15 mouse cellular contexts compared by ENCODE assay signal in genomic region chr17:29494732-29495076, GRCm38 (mm10). TPM values are rescaled to one million over a fixed set of nuclear protein-coding genes. Genes with fewer than 3 reads are reported as not detected.
DNase-seq lines count a peak whose midpoint lies in the region; ATAC-seq and TF ChIP-seq lines count a peak whose summit lies in the region.
"Had no signal": no experiment of that assay in that cellular context is flagged by ENCODE, and none has a peak within 500 bp of the region (broad histone marks: within the 10 kb centered on the region; RNA-seq: fewer than 3 reads in every experiment).

No protein-coding gene starts in this region.

- TF ChIP-seq CTCF in hindbrain, postnatal 0 days (IDR thresholded peaks at IDR 0.05; ENCODE audit: low read depth): no peak
- TF ChIP-seq CTCF in small intestine, adult 2 months (IDR thresholded peaks at IDR 0.05; ENCODE audit: extremely low read depth, insufficient read length, insufficient replicate concordance, low read depth, low read length): no peak

- H3K27me3 ChIP-seq in hindbrain, embryonic 10.5 days (ENCODE audit: insufficient read depth, poor library complexity, severe bottlenecking): no peaks in the 10 kb centered on the region
- no peaks in the 10 kb centered on the region for H3K27me3 ChIP-seq in hindbrain, postnatal 0 days (ENCODE audit: insufficient read depth, low read length)
- no peaks in the 10 kb centered on the region for H3K27me3 ChIP-seq in small intestine, adult 2 months (ENCODE audit: control insufficient read depth, insufficient read depth, low read length)
- H3K27me3 ChIP-seq: embryonic facial prominence, embryonic 12.5 days; midbrain, embryonic 12.5 days had no signal

- H3K4me1 ChIP-seq in hindbrain, embryonic 10.5 days (replicated peaks): peaks cover 43% of the 10 kb centered on the region
- H3K4me1 ChIP-seq in hindbrain, postnatal 0 days (ENCODE audit: insufficient read depth, low read length): peaks cover 3% of the 10 kb centered on the region; the same call in 1 of the 2 replicates
- peaks cover 4% of the 10 kb centered on the region; the same call in 1 of the 2 replicates for H3K4me1 ChIP-seq in small intestine, adult 2 months (ENCODE audit: control insufficient read depth, insufficient read depth, insufficient read length, low read length)

- no peaks in the 10 kb centered on the region for H3K9me3 ChIP-seq in hindbrain, embryonic 10.5 days
- no peaks in the 10 kb centered on the region for H3K9me3 ChIP-seq in hindbrain, postnatal 0 days (ENCODE audit: low read length)
- H3K9me3 ChIP-seq: embryonic facial prominence, embryonic 12.5 days; midbrain, embryonic 12.5 days had no signal

- peak overlapping the region; percentile 66 for H3K27ac ChIP-seq in hindbrain, embryonic 10.5 days
- no peak overlapping the region for H3K27ac ChIP-seq in hindbrain, postnatal 0 days
- peak overlapping the region; percentile 60 for H3K27ac ChIP-seq in small intestine, adult 2 months (ENCODE audit: insufficient read depth, low read depth, low read length)
- H3K27ac ChIP-seq: embryonic facial prominence, embryonic 12.5 days; midbrain, embryonic 12.5 days had no signal

- H3K9ac ChIP-seq in hindbrain, postnatal 0 days (replicated peaks; ENCODE audit: low read length): no peak overlapping the region
- H3K9ac ChIP-seq: embryonic facial prominence, embryonic 12.5 days; midbrain, embryonic 12.5 days had no signal

- H3K4me2 ChIP-seq in hindbrain, postnatal 0 days (ENCODE audit: low read depth, low read length): no peak overlapping the region
- H3K4me2 ChIP-seq: embryonic facial prominence, embryonic 12.5 days; midbrain, embryonic 12.5 days had no signal

- H3K36me3 ChIP-seq in hindbrain, embryonic 10.5 days: peaks cover 31% of the 10 kb centered on the region
- H3K36me3 ChIP-seq in hindbrain, postnatal 0 days (ENCODE audit: insufficient read depth, low read length): peaks cover 11% of the 10 kb centered on the region; the same call in 1 of the 2 replicates
- peaks cover 32% of the 10 kb centered on the region for H3K36me3 ChIP-seq in small intestine, adult 2 months (ENCODE audit: control insufficient read depth, insufficient read depth, low read length)

- 47% methylated on average over 8 of the region's 8 CpGs for WGBS in hindbrain, embryonic 10.5 days
- WGBS in hindbrain, postnatal 0 days: 59% methylated on average over 7 of the region's 8 CpGs
- 71% methylated on average over 7 of the region's 8 CpGs for WGBS in small intestine, adult 2 months

- no peak for ATAC-seq in hindbrain, postnatal 0 days

- H3K4me3 ChIP-seq in hindbrain, embryonic 10.5 days: peak overlapping the region; percentile 94; the same call in 1 of the 2 replicates
- H3K4me3 ChIP-seq in hindbrain, postnatal 0 days (ENCODE audit: low read length): no peak overlapping the region
- H3K4me3 ChIP-seq in small intestine, adult 2 months (ENCODE audit: low read depth, low read length): peak overlapping the region; percentile 44
- H3K4me3 ChIP-seq: embryonic facial prominence, embryonic 12.5 days; midbrain, embryonic 12.5 days had no signal

- TF ChIP-seq POLR2A in small intestine, adult 2 months (IDR thresholded peaks at IDR 0.05; ENCODE audit: low read depth, low read length): no peak

- DNase-seq in cerebellum, adult 9-10 months: peak; percentile 22
- no peak for DNase-seq in cerebellum, postnatal 25 days
- DNase-seq in hindbrain, embryonic 10.5 days (ENCODE audit: low spot score): no peak
- DNase-seq in hindbrain, postnatal 0 days (ENCODE audit: low spot score): no peak
- peak; percentile 56 for DNase-seq in testis, postnatal 10 days (ENCODE audit: low spot score)
- DNase-seq in testis, postnatal 14 days (ENCODE audit: low spot score): no peak
- no peak for DNase-seq in natural killer cell, adult 2 months (ENCODE audit: low spot score in 2 of 2)

RNA-seq across cellular contexts. Expression of gene Pim1, which starts 4.2 kb away (rescaled TPM):
- polyA plus RNA-seq in hindbrain, embryonic 10.5 days (2016; fragmentation: Nextera tagmentation; extraction: Ambion mirVana): 25.0 and 30.5 TPM in 2 replicates
- 15.4 and 18.9 TPM in 2 replicates for total RNA-seq in hindbrain, postnatal 0 days (2014; rRNA removed)
- polyA plus RNA-seq in hindbrain, postnatal 0 days (2015; fragmentation: Nextera tagmentation; extraction: Ambion mirVana): 14.6 and 16.8 TPM in 2 replicates
- 38.9 and 160 TPM in 2 replicates for polyA plus RNA-seq in small intestine, adult 2 months (2012; rRNA removed)

RNA-seq across cellular contexts. Expression of gene Gm17657, which starts 54.7 kb away (rescaled TPM):
- polyA plus RNA-seq in hindbrain, embryonic 10.5 days (2016; fragmentation: Nextera tagmentation; extraction: Ambion mirVana): not detected in 2 replicates
- not detected in 2 replicates for total RNA-seq in hindbrain, postnatal 0 days (2014; rRNA removed)
- not detected in 2 replicates for polyA plus RNA-seq in hindbrain, postnatal 0 days (2015; fragmentation: Nextera tagmentation; extraction: Ambion mirVana)
- polyA plus RNA-seq in small intestine, adult 2 months (2012; rRNA removed): not detected in 2 replicates
- total RNA-seq: gastrocnemius, adult 18-20 months; layer of hippocampus, adult 18-20 months; liver, adult 2 months had no signal
- polyA plus RNA-seq: C2C12; embryonic facial prominence, embryonic 12.5 days; liver, adult 2 months; midbrain, embryonic 12.5 days; stomach, embryonic 14.5 days had no signal

RNA-seq across cellular contexts. Expression of gene Tbc1d22b, which starts 54.9 kb away (rescaled TPM):
- polyA plus RNA-seq in hindbrain, embryonic 10.5 days (2016; fragmentation: Nextera tagmentation; extraction: Ambion mirVana): 20.5 and 21.3 TPM in 2 replicates
- total RNA-seq in hindbrain, postnatal 0 days (2014; rRNA removed): 39.4 and 40.4 TPM in 2 replicates
- polyA plus RNA-seq in hindbrain, postnatal 0 days (2015; fragmentation: Nextera tagmentation; extraction: Ambion mirVana): 21.3 and 26.4 TPM in 2 replicates
- polyA plus RNA-seq in small intestine, adult 2 months (2012; rRNA removed): 13.8 and 27.3 TPM in 2 replicates

RNA-seq across cellular contexts. Expression of gene Tmem217, which starts 57.5 kb away (rescaled TPM):
- polyA plus RNA-seq in hindbrain, embryonic 10.5 days (2016; fragmentation: Nextera tagmentation; extraction: Ambion mirVana): 1.3 and 2.5 TPM in 2 replicates
- total RNA-seq in hindbrain, postnatal 0 days (2014; rRNA removed): not detected in 2 replicates
- 0.90 and 1.2 TPM in 2 replicates for polyA plus RNA-seq in hindbrain, postnatal 0 days (2015; fragmentation: Nextera tagmentation; extraction: Ambion mirVana)
- polyA plus RNA-seq in small intestine, adult 2 months (2012; rRNA removed): 0.29 TPM in 1 of 2 replicates, not detected in the other
- total RNA-seq: gastrocnemius, adult 18-20 months; layer of hippocampus, adult 18-20 months; liver, adult 2 months had no signal
- polyA plus RNA-seq: C2C12; liver, adult 2 months had no signal

Comparison
In these comparisons a context has a peak if more than half of its experiments do, and no peak if none do; other contexts are left out.
1. DNase-seq: peak in cerebellum, adult 9-10 months (single experiment) and testis, postnatal 10 days (single experiment); none in cerebellum, postnatal 25 days (0 of 2), hindbrain, embryonic 10.5 days (single experiment), hindbrain, postnatal 0 days (single experiment), testis, postnatal 14 days (single experiment) and natural killer cell, adult 2 months (0 of 2).